Mouse (Mus musculus) spleen, adult 18-20 months (tissue): ENCODE data around the gene Cttnbp2nl.

Source experiments
- DNase-seq, 2 experiments: peaks; one replicate each; pipeline ENCODE4 v3.0.0; 2022; ENCODE audit warnings: mixed read lengths in 2 of 2

Cttnbp2nl gene

DNA sequence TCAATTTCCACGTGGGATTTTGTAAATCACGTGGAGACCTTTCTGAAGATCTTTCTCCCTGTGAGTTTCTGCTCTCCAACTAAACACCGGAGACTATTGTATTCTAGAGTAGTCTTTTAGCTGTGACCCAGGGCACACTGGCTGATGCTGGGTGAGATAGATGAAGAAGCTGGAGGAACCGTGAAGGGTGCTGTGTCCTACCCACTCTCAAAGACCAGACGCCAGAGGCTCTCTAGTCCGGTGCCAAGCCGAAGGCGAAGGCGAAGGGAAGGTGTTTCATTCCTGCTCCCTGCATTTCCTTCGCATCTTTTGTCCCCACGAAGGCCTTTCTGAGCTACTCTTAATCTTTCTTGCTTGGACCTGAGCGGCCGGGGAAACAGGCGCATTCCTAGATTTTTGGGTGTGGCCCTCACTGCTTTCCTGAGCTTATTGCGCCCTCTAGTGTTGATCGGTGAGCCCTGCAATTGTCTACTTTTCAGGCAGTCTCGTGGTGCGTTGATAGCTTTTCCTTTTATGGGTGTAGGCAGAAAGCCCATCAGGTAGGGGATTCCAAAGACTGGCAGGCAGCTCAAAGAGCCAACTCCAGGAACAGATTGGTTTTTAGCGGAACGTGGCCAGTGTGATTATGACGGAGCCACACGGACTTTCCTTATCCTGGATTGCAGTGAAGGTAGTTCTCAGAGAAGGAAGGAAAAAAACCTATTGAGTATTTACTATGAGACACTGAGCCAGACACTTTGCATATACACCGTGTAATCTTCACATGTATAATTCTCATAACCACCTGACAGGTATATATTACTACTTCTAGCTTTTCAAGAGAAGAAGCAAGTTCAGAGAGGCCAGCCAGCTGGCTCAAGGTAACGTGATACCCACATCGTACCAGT, 5.9 kb upstream of the Cttnbp2nl start:
- DNase-seq: peak; percentile 11 to 58

DNA sequence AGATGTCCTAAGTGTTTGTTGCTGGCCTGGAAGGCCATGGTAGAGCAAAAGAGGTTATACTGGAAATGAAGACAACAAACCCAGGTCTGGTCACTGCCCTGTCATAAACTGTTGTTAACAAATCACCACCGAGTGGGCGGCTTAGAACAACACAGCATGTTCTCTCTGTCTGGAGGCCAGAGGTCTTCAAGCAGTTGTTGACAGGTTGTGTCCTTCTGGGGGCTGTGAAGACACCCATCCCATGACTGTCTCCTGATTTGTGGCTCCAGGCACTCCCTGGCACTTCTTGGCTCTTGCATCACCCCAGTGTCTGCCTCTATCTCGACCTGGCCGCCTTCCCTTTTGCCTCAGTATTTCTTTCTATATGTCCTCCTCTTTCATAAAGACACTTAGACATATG, 2.7 kb upstream of the Cttnbp2nl start:
- DNase-seq: no peak

DNA sequence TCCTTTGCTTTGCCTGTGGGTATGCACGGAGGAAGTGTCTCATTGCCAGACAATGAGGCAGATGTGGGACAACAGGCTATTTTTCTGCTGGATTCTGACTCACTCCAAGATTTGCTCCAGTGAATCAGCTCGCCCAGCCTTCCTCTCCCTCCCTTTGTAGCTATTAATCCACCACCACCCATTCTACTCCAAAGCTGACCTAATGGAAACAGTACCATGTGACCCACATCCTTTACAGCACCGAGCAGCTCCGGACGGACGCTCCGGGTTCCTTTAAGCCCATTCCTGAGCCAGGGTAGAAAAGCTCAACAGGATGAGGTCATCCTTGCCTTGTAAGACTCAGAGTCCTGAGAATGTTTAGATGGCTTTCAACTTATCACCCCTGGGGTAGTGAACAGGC, 2.0 kb upstream of the Cttnbp2nl start:
- DNase-seq: no peak

DNA sequence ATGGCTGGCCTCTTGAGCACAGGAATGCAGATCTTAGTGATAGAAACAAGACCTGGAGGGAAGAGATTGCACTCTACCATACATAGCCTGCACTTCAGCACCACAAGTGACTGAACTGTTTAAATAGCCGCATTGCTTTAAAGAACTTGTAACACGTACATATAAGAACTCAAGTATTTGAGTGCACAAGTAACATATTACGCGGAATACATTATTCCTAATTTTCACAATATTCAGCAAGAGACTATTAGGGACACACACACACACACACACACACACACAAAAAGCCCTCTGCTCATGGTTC, 704 bp upstream of the Cttnbp2nl start:
- DNase-seq: no peak

DNA sequence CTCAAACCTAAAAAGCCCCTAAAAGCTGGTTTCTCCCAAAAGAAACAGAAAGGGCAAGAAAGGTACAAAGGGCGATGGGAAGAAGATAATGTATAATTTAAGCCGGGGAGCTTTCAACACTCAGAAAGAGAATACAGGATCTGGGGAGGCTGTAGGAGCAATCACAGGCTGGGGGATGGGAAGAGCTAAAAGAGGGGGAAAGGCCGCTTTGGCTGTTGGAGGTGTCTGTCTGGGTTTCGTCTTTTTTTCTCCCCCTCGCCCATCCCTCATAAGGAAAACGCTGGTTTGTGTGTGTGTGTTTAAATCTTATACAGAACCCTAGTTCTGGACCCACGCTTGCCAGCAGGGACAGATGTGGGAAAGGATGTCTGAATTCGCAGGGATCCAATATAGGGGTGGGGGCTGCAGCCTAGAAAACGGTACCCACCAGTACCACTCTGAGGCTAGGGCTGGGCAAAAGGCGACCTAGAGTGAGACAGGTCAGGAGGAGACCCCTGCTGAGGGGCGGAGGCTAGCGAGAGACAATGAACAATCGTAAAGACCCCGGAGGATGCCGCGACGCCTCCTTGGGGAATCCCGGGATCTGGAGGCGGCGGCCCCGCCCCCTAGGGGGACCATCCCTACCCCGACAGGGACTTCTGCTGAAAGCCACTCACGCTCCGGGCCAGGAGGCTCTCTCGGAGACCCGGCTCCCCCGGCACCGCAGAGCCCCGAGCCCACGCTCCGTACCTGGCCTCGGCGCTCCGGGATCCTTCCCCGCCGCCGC, 592 bp downstream of the Cttnbp2nl start:
- no peak for DNase-seq

DNA sequence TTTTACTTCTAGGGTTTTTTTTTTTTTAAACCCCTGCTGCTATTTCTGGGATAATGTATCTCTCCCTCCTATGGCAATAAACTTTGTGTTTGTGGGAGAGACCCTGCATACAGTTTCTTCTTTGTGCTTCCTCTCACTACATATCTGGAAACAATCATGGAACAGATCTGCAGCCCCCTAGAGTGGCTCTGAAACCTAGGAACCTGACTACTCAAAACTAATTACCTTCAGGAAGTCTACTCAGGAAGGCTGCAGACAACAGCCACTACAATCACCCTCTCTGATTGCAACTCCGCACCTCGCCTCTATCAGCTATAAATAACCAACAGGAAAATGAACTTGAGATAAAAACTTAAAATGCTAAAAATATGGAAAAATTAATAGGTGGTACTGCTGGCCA, 1.8 kb downstream of the Cttnbp2nl start:
- DNase-seq: no peak

DNA sequence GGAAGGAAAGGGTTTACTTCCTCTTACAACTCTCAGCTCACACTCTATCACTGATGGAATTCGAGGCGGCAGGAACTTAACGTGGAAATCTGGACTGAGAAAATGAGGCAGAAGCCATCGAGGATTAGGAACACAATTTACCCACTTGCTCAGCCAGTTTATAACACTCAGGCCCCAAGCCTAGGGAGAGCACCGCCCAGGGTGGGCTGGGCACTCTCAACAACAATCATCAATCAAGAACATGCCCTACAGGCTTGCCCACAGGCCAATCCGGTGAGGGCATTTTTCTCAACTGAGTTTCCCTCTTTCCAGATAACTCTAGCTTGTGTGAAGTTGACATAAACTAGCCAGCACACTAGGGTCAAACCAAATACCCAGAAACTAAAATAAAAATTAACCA, 3.1 kb downstream of the Cttnbp2nl start:
- no peak for DNase-seq

DNA sequence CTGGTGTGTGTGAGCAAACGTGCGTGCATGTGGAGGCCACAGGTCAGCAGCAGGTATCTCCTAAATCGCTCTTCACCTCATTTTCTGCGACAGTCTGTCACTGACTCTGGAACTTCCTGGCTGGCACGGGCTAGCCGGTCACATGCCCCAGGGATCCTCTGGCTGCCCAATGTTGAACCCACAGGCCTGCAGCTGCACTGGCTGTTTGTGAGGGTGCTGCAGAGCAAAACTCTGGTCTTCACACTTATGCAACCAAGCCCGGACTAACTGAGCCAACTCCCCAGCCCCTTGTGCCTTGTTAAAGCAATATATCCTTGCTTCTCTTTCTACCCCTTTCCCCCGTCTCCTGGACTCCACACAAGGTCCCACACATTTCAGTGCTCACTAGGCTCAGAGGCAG, 5.3 kb downstream of the Cttnbp2nl start:
- peak; percentile 8 to 11 for DNase-seq

DNA sequence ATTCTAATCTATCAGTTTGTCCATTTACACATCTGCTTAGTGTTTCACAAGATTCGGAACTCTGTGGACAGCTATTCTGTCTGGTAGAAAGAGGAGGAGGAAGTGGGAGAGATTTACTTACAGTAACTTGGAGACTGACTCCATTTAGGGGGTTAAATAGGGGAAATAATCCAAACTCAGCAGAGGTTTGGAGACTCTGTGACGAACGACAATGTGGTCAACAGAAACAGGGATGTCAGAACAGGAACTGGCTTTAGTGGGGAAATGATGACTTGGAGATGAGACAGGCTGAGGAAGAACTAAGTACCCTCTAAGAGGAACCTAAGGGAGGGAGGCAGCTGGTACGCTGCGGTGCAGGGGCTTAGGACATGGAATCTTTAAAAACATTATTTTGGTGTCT, 6.1 kb downstream of the Cttnbp2nl start:
- DNase-seq: no peak

DNA sequence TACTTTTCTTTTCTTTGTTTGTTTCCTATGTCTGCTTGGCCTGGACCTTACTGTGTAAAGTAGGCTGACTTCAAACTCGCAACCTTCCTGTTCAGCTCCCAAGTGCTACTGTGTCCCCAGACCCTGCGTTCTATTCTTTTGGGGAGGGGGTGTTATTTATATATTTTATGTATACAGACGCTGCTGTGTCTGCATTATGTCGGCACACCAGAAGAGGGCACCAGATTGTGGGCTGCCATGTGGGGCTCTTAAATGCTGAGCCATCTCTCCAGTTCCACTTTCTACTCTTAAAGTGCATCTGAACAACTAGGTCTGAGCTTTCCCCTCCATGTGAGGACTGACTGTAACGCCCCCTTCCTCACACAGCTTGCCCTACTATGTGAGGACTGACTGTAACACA, 9.2 kb downstream of the Cttnbp2nl start:
- DNase-seq: no peak

DNA sequence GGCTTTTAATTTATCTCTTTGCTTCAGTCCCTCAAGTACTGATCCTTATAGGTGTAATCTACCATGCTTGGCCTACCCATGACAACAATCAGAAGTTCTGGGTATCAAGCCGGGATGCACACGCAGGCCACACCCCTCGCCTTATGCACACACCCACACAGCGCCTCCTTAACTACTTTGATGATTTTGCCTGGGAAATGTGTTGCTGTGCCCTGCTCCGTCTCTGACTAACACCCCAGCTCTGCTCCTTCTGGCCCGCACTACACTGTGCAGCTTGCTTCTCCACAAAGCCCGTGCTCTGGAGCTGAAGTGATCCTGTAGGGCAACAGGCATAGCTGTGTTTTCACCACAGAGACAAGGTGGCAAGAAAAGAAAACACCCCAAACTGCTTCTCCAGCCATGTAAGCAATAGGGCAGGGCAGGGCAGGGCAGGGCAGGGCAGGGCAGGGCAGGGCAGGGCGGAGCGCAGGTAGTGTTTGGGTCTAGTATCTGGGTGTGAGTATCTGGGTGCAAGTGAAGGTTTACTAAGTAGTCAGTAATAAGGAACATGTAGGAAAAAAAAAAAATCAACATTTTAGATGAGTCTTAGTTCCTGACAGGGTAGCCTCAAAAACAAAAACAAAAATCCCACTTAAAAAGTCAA, 11.8 kb downstream of the Cttnbp2nl start:
- DNase-seq: no peak

DNA sequence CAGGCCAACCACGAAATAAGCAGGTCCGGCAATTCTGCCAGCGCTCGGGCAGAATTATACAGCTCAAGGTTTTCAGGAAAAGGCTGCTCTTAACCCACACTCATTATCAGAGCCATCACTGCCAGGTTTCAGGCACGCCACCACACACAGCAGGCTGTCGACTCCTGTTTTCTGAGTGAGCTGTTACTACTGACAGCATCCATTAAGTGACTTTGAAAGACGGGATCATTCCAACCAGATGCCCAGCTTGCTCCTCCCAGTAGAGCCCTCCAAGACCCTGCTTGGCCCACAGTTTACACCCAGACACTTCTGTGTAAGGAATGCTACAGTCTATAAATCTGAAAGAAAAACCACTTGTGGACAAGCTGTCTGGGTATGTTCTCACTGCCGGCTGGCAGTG, 12.9 kb downstream of the Cttnbp2nl start:
- DNase-seq: no peak

DNA sequence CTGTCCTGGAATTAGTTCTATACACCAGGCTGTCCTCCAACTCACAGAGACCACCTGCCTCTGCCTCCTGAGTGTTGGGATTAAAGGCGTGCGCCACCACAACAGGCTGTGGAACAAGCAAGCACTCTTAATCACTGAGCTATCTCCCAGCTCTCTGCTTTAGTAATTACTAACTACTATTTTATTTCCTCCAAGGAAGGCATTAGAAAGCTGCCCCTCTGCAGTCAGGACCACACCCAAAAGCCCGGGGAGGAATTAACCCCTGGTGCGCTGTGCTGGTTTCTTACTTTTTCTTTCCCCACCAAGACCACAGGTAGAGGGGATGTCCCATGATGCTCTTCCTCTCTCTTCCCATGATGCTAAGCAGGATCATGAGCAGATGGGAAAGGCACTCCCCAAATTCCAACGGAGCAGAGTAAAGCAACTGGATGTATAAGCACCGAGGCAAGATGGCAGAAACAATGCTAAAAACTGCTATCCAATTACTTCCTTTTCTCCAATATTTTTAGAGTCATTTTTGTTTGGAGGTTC, 15.6 kb downstream of the Cttnbp2nl start:
- no peak for DNase-seq

DNA sequence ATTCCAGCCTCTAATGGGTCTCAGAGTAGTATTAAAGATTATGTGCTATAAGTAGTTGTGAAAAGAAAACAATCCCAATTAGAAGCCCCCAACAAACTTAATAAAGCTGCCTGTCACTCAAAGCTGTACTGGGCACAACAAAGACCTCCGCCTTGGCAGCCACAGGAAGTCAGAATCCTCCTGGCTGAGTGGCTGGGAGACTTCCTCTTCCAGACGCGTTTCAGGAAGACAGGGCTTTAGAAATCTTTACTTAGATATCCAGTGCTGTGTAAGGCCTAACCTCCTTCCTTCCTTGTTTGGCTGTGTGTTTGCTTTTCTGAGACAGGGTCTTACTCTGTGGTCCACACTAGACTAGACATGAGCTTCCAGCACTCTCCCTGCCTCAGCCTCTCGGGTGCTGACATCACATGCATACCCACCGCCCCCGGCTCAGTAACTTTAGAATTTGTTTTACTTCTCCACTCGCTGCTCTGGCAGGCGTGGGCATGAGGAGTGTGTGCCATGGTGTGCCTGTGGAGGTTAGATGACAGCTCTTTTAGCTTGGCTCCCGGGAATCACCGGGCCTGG, 16.6 kb downstream of the Cttnbp2nl start:
- DNase-seq: no peak

DNA sequence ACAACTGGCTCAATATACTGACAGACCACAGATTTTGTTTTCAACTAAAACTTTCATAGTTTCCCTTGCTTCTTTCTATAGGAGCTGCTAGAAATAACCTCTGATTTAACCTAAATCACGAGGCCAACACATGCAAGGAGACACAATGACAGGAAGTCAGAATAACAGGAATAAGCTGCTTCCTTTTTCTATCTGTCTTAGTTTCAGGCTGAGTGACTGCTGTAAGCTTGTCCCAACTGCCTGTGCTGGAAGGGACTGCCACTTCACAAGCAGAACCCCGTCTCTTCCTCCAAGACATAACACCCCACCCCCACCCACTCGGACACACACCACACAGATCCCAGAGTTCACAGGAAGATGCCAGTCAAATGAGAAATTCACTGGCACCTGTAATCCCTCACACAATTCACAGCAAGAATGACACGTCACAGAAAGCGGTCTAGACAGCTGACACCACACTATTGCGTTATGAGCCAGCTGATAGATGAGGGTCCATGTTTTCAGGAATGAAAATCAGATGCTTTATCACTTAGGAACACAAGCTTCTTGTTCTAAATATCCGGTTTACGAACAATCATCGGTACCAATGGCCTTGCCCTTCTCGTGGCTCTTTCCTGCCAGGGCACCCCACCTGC, 29.5 kb downstream of the Cttnbp2nl start:
- no peak for DNase-seq

DNA sequence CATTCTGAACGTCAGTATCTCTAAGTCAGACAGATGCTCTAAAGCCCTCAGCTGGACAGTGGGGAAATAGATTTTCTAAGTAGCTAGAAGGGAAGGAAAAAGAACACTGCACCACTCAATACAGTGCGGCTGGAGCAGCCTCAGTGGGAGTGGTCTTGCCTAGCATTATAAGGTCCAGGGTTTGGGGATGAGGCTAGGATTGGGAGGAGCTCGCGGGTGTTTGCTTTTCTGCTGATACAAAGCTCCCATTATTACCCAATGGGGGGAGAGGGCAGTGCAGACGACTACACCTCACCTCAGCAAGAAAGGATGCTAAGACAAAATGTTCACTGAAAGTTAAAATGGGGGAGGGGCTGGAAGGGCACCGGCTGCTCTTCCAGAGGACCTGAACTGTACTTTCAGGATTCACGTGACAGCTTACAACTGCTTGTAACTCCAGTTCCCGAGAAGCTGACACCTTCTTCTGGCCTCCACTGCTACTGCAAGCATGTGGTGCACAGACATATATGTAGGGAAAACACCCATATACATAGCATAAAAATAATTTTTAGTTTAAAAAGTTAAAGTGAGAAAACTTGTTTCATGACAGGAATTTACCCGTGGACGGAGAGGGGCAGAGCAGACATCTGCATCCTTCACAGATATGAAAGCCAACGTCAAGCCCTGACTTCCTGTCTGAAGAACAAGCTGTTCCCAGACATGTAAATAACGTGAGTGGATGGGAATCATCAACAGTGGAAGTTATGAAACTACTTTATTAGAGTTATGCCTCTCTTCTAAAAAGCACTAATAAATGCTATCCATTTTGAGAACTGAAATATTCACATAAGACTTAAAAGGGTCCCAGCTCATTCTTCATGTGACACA, 32.9 kb downstream of the Cttnbp2nl start:
- no peak for DNase-seq

DNA sequence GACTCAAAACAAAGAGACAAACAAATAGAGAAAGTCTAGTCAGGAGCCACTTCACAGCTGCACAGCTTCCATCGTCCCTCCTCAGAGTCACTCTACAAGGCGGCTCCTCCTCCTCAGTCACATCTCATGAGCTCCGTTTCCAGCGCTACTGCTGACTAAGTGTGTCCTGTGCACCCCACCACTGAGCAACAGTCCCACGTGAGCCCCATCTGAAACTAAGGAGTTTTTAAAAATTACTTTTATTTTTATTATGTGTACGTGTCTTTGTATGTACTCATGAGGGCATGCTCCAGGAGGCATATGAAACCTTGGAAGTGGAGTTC, 34.2 kb downstream of the Cttnbp2nl start:
- DNase-seq: no peak

DNA sequence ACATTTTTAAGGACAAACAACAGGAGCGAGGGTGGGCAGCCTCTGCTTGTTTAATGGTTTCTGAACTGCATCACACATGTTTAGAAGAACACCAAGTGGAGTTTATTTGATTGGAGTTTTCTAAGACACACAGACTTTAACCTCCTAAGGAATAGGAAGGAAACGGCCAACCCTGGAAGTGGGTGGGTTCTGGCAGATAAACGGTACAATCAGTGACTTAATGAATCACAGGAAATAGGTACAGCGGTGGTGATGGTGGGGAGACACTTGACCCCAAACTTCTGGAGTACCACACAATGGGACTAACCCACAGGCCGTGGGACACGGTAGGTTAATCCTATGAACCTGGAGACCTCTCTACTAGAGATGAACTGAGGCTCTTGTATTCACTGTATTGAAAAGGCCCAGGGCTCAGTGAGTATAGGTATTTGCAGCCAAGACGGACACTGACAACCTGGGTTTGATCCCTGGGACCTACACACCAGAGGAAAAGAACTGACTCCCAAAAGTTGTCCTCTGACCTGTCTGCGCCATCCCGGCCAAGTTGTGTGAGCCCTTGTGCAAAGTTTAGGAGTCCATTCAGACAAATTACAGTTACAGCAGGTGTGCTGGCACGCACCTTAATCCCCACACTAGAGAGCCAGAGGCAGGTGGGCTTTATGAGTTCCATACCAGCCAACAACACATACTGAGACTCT, 34.7 kb downstream of the Cttnbp2nl start:
- DNase-seq: no peak

DNA sequence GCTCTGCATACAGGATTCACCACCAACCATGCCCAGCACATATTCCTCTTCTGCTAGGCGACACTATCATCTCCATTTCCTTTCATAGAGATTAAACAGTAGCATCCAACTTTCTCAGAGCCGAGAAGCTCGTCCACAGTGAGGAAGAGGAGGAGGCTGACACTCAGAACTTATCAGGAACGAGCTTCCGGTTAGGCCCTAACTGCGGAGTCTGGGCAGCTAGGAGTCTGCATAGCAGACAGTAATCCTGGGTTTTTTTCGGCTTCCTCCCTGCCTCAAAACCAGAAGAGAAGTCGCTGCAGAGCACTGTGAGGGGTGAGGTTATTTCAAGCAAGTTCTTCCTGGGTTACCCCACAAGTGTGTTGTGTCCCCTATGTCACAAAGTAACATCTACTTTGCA, 35.6 kb downstream of the Cttnbp2nl start:
- DNase-seq: no peak

DNA sequence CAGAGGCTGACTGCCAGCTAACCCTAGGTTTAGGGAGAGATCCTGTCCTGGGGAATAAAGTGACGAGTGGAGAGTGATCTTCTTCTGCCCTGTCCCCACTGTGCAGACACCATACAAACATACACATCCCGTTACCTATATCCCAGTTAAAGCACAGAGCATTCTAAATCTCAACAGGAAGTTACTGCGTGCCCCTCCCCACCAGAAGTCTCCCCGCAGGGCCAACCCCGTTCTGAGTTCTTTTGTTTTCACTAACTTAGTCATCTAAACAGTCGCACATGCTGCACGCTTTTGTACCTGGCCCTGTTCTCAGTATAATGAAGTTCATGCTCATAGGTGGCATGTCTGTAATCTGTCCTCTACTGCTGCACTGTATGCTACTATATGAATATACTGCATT, 36.7 kb downstream of the Cttnbp2nl start:
- DNase-seq: no peak

DNA sequence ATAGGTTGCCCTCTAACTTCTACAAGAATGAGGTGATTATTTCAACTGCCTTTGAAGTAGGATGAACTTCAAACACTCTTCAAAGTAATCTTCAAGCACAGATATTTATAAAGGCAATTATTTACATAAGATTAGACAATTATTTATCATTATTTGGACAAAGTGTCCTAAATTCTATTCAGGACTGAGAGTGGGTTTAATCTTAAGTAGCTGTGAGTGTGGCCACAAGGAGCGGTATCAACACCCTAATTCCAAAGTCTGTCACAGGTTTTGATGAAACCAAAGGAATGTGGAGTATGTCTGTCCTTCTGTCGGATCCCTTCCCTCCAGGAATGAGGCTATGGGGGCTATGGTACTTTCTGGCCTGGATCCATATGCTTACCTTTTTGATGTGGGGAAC, 38.0 kb downstream of the Cttnbp2nl start:
- no peak for DNase-seq
